Mouse (Mus musculus): ENCODE results near the gene Slc48a1.

Slc48a1 gene

DNA sequence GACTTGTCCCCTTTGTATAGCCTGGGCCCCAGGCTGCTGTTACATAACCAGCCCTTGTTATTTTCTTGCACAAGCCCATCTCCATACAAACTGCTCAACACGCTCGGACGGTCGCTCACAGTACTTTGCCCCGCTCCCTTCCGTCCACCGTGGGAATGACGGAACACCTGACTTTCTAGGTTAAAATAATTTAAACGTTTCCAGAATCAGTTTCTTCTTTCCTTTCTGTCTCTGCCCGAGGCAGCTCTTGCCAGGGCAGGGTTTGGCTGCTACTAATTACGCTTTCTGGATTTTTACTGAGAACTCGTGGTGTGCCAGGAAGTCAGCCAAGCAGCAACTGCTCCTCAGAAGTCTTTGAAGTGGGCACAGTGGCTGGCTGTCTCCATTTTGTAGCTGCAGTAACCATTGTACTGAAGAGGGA is 2.3 kb downstream of the Slc48a1 start:
- in situ Hi-C loops (cut with MseI, MboI): loop anchor here (5.0 to 10.0 kb wide), 2 partner anchors 33 to 66 kb away; no protein-coding TSS in a partner anchor

DNA sequence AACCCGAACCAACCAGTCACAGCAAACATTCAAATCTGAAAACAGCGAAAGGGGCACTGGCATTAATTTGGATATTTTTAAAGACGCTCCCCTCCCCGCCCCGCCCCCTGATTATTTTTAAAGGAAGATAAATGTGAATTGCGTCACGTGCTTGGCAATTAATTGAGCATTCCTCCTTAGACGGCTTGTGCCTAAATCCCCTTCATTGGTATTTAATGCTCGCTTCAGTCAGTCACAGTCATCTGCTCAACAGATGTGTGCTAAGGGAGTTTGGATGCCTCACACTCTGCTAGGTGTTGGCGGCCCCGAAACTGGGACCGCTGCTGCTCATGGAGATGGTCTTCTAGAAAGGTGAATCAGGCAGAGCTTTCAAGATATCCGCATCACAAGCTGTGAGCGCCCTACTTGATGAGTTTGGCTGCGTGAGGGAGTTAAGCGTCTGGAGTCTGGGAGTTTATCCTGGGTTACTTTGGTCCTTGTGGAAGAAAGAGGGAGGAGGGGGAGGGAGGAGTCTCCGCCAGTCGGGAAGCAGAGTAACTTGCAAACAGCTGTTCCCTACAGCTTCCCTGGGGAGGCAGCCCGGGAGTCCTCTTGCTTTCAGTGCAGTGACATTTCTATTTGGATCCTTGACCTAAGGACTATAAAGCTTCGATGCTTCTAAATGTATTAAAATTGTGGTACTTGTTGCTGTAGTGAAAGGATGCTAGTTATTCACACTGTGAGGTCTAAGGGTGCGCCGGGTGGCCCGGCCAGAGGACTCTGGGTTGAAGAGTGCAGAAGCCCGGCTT is 3.8 kb downstream of the Slc48a1 start:
- in situ Hi-C loops (cut with MseI, MboI): loop anchor here (5.0 to 10.0 kb wide), 2 partner anchors 35 to 67 kb away; no protein-coding TSS in a partner anchor

DNA sequence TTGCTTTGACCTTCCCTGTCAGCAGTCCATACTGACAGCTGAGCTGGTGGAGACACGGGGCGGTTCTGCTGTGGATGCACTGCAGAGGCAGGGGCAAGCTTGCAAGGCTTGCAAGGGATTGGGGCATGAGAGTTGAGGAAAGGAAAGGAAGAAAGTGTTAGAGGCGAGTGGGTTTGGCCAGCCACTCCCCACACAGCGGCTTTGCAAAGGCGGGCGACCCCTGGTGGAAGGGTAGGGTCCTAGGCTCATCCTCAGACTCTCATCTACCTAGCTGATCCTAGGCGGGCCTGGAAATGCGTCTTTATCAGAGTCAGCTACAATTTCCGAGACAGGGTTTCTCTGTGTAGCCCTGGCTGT is 4.4 kb downstream of the Slc48a1 start:
- in situ Hi-C loops (cut with MseI, MboI): loop anchor here (5.0 to 10.0 kb wide), 2 partner anchors 35 to 68 kb away; no protein-coding TSS in a partner anchor

DNA sequence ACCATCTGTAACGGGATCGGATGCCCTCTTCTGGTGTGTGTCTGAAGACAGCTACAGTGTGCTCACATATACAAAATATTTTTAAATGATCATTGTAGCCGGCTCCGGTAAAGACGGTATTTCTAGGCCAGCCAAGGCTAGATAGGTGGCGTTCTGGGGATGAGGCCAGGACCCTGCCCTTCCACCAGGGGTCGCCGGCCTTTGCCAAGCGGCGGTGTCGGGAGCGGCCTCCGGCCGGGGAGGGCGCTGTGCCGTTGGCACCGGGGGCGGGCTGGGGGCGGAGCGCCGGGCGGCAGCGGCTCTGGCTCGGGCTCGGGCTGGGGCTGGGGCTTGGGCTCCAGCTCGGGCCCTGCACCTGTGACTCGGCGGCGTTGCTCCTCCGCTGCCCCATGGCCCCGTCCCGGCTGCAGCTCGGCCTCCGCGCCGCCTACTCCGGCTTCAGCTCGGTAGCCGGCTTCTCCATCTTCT is 5.8 kb downstream of the Slc48a1 start:
- in situ Hi-C loops (cut with MseI, MboI): loop anchor here (5.0 to 10.0 kb wide), 2 partner anchors 37 to 69 kb away; no protein-coding TSS in a partner anchor

DNA sequence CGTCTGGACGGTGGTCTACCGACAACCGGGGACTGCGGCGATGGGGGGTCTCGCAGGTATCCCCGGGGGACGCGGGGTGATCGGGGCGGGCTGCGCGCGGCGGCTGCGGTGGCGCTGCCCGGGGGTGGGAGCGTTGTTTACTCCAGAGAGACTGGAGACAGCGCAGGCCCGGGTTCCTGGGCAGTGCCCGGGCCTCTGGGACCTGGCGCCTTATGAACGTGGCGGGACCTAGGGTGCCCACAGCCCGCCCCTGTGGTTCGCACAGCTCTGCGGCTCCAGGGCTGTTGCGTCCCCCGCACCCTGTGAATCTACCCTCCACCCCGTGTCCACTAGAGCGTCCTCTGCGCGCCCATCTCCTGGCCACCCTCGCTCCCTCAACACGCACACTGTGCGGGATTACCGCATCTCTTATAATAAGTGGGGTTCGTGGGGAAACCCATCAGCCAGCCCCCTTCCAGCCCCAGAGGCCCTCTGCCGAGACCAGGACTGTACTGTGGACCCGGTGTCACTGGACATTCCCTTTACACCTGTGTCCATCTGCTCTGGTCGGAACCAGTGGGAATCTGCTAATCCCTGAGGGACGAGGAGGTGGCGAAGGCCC is 6.3 kb downstream of the Slc48a1 start:
- in situ Hi-C loops (cut with MseI, MboI): loop anchor here (5.0 to 10.0 kb wide), 2 partner anchors 37 to 70 kb away; no protein-coding TSS in a partner anchor

DNA sequence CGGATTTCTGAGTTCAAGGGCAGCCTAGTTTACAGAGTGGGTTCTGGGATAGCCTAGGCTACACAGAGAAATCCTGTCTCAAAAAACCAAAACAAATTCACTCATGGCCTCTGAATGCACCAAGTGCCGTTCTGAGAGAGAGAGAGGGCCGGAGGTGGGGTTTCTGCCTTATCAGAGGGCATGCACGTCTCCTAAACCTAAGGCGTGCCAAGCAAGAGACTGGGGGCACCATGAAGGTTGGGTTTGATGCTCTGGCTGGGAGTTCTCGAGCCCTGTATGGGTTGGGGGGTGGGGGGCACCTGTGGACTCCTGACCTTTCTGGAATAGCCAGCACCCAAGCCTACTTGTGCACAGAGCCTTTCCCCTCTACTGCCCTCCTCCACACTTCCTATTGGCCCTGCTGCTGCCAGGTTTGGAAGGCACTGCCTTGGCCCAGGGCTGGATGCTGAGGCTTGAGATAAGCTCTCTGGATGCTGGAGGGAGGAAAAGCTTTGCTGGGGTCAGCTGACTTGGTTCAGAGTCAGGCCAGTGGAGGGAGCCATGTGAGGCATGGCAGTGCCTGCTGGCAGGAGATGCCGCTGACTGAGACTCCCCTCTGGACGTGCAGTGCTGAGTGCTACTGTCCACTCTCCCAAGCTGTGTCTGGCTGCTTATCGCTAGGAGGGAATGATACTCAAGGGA is 7.6 kb downstream of the Slc48a1 start:
- in situ Hi-C loops (cut with MseI, MboI): loop anchor here in 1 of 2 experiments (10.0 kb wide), 1 partner anchor 71 kb away; no protein-coding TSS in a partner anchor

DNA sequence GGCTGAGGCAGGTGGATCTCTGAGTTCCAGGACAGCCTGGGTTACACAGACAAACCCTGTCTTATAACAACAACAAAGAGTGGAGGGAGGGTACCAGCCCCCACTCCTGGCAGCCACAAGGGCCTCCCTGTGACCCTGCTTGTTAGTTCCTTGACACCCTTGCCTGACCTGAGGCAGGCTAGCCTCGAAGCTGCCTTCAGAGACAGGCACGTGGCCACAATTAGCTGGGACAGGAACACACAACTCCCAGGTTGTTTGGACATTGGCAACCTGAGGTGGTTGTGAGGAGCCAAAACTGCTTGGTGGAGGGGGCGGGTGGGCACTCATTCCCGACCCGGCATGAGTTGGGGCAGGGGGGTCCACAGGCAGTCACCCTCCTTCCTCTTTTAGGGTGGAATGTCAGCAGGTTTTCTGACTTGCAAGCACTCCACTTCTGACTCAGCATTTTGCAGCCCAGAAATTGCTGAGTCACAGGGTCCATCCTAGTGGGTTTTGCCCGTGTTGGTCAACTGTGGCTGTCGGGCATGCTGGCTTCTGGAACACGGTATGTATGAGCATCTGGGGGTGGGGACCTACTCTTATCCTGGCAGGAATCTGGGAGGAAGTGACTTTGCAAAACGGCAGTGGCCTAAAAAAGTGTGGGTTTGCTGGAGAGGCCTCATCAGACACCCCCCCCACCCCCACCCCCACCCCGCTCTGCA is 8.2 kb downstream of the Slc48a1 start:
- in situ Hi-C loops (cut with MseI, MboI): loop anchor here in 1 of 2 experiments (10.0 kb wide), 1 partner anchor 72 kb away; no protein-coding TSS in a partner anchor

DNA sequence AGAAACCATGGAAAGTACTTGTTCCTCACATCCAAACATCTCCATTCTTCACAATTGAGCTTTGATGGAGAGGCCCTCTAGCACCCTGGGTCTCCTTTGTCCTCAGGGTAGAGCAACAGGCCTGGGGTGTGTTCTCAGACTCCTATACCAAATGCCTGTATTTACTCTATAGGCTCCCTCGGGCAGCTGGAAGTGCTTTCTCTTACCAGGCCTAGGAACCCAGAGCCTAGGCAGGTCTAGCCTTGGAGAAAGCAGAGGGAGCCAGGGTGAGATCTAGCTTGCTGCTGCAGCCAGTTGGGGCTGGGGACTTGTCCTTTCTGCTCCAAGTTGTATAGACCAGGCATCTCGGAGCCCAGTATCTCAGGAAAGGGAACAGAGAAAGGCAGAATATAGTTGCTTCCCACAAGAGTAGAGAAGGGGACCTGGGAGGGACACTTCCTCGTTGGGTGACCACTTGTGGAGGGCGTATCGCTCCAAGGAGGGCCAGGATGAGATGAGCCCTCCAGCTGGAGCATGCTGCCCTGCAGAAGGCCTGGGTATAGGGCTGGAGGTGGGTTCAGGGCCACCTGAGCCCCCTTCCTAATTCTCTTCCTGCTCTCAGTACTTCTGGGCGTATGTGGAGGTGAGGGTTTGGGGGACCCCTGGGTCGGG is 9.0 kb downstream of the Slc48a1 start:
- in situ Hi-C loops (cut with MseI, MboI): loop anchor here in 1 of 2 experiments (10.0 kb wide), 1 partner anchor 72 kb away; no protein-coding TSS in a partner anchor

DNA sequence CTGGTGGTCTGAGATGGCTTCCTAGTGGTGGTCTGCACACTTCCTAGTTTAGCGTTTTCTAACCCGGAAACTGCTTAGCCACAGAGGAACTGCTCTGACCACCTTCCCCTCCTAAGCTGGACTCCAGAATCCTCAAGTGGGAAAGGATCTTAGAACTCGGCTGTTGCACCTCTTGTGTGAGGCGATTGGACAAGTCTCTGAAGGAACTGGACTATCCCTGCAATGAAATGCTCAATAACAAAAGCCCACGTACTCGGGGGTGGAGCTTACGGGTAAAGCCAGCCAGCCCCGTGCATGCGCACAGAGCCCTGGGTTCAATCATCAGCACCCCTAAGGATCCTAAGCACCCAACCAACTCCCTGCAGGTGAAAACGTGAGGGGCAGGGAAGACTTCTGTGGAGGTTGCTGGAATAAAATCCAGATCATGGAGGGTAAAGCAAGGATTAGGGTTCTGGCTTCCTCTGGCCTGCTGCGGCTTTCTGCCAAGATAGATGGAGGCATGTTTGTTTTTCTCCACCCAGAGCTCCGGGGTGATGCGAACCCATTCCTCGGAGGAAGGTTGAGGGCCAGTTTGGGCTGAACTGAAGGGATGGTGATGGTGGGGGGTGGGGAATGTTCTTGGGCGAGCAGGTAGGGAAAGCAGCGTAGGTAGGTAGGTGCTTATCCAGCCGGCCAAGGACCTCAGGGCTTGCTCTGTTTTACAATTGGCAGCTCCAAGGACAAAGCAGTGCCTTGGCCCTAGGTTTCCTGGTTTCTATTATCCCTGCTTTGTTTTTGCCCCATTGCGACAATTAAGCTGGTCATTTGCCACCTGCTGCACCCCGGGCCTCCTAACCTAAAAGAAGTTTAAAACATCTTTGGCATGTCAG is 9.7 kb downstream of the Slc48a1 start:
- in situ Hi-C loops (cut with MseI, MboI): loop anchor here in 1 of 2 experiments (10.0 kb wide), 1 partner anchor 73 kb away; no protein-coding TSS in a partner anchor

DNA sequence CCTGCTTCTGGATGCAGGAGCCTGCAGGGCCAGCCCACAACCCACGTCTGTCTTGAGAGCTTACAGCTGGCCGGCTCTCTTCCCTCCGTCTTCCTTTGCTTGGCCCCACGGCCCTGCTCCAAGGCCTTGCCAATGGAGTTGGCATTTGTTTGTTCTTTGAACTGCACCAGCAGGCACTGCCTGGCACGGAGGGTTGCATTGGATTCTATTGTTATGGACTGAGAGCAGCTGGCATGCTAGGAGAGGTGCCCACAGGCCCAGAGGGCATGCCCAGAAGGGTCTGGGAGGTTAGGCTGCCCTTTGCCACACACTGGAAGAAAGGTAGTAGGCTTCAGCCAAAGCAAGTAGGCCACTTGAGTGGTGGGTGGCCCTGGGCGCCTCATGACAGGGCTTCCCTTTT is 10.5 kb downstream of the Slc48a1 start:
- in situ Hi-C loops (cut with MseI, MboI): loop anchor here in 1 of 2 experiments (10.0 kb wide), 1 partner anchor 74 kb away; no protein-coding TSS in a partner anchor

DNA sequence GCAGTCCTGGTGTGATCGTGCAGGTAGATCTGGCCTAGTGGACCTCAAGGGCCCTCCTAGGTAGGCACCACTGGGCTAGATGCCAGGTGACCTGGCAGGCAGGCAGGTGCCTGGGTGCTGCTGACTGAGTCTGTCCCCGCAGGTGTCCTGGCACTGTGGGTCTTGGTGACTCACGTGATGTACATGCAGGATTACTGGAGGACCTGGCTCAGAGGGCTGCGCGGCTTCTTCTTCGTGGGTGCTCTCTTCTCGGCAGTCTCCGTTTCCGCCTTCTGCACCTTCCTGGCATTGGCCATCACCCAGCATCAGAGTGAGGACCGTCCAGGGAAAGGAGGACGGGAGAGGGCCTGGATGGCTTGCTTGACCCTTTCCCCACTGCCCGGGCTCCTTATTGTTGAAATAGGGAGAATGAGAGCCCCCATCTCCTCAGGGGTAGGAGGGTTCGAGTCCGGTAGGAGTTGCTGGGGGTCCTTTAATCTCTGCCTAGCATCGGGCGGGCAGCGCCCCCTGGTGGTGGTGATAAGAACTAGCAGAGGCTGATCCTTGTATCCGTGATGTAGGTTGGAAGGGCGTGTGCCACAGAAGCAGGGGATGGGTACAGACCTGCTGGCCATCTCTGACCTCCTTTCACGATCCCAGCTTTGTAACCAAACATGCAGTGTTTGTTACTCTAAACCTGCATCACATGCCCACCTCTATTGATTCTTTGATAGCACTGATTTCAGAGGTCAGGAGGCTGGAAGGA is 11.6 kb downstream of the Slc48a1 start:
- in situ Hi-C loops (cut with MseI, MboI): loop anchor here in 1 of 2 experiments (10.0 kb wide), 1 partner anchor 75 kb away; no protein-coding TSS in a partner anchor

DNA sequence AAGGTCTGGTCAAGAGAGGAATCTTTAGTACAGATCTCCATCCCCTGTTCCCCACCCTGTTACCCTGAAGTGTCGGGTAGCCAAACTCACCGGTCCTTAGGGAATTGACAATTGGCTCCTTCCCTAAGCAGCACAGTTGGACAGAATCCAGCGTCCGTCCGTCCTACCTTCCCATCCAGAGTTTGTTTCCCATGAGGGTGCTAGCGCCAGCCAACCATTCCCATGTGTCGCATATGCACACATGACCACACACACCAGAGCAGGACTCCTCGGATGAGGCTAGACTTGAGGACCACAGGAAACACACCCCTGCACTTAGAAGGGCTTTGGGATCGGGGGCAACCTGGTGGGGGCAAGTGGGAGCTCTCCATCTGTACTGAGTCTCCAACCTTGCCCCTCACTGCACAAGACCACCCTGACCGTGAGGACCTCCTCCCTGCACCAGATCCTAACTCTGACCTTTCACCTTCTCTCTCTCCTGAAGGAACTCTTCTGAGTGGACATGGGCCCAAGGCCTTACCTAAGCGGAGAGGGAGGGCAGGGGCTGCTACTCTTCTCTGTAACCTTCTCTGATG is 12.9 kb downstream of the Slc48a1 start:
- in situ Hi-C loops (cut with MseI, MboI): no loop called here

DNA sequence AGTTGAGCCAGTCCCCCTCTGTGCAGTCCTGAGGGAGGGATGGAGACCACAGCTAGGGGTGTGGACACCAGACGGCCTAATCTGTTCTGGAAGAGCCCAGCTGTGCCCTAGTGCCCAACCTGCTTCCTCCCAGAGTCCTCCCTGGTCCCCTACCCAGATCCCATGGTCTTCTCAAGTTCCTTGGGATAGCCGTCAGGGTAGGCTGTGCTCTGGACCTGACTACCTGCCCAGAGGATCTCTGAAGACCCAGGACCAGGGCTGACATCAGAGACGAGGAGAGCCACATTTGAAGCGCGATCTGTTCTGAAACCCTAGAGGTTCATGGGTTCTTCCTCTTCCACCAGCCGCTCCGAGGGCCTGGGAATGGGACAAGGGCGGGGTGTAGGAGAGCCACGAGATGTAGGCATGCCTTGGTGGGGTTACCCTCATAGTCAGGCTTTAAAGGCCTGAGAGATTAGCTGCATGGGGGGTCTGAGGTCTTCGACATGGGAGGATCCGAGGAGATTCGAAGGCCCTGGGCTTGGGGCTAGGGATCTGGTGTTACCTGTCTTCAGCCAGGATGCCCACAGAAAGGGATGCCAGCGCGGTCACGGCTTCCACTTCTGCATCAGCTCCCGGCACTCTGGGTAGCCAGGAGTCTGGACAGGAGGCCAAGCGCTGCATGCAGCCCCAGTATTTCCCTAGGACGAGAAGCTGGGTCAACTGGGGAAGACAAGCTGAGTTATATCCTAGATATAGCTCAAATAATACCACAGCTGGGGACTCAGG is 15.2 kb downstream of the Slc48a1 start:
- in situ Hi-C loops (cut with MseI, MboI): no loop called here

DNA sequence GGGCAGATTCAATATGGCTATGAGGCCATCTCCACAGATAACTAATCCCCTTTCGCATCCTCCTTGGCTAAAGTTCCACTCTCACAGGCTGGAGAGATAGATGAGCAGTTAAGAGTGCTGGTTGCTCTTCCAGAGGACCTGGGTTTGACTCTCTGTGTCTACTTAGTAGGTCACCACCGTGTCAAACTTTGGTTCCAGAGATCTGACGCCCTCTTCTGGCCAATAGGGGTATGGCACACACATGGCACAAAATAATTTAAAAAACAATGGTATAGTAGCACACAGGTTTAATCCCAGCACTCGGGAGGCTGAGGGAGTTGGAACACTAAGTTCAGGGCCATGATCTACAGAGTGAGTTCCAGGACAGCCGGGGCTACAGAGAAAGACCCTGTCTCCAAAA is 15.9 kb downstream of the Slc48a1 start:
- in situ Hi-C loops (cut with MseI, MboI): no loop called here

DNA sequence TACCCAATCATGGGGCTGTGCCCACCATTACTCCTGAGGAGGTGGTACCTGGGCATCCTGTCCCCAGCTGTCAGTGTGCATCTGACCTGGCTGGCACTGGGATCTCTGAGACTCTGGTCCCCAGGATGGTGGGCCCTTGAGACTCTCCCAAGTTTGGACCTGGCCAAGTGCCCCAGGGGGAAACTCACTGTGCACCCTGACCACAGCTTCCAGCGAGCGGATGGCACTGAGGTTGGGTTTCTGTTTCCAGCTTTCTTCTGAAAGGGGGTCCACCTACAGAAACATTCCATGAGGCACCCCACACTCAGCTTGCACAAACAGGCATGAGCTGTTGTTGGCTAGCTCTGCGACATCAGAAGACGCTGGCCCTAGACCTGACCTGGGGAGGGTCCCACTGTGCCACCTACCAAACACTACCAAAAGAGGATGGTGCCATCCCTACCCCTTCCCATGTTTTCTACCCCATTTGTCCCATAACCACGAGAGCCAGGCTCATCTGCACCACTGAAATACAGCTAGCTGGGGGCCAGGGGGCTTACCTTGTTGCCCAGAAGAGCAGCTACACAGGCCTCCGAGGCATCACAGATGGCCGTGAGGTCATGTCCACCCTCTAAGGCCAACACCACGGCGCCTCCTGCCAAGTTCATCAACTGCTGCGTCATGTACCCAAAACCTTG is 17.4 kb downstream of the Slc48a1 start:
- in situ Hi-C loops (cut with MseI, MboI): no loop called here

DNA sequence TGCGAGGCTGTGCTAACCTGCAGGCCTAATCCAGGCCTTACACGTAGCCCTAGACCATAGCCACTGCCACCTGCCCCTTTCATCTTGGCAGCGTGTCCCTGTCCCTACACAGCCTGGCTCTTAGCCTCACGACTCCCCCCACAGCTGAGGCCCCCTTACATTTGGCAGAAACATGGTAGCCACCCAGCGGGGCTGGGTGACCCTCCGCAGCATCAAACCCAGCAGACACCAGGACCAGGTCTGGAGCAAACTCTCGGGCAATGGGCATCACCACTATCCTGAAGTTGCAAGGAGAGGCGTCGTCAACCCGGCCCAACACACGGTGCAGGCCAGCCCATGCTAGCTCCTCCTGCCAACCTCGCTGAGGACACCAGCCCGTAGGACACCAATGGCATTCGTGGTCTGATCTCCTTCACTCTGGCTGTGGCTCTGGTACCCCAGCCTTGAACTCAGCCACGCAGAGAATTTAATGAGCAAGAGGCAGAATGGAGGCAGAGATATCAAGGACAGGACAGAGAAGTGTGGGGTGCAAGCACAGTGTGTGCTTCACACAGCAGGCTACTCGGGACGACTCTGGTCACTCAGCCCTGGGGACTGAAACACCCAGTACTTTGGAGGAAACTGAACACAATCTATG is 18.5 kb downstream of the Slc48a1 start:
- in situ Hi-C loops (cut with MseI, MboI): no loop called here

DNA sequence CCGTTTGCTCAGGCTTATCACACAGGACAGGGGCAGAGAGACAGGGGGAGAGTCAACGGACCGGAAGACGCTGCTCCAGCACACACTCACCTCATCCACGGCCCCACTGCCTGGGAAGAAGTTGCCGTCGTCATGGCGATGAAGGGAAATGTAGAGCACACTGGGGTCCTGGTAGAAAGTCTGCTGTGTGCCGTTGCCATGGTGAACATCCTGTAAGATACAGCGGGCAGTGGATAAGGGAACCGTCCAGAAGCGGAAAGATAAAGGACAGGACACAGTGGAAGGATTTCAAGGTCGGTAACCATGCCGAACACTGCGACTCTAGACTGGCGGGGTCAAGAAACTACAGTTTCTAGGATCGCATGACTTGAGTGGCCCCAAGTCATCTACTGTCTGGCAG is 19.8 kb downstream of the Slc48a1 start:
- in situ Hi-C loops (cut with MseI, MboI): no loop called here

Measured in mouse trophoblast stem cell (cell line).